Mouse (Mus musculus): Measurements from ENCODE around the gene Stox2. TPM values are rescaled to one million over a fixed set of nuclear protein-coding genes. Genes with fewer than 3 reads are reported as not detected.

Gene Stox2
- total RNA-seq, 2 experiments from 2014 or later = not detected

GRCm38 (mm10) chr8:47411994-47412695, 34.0 kb downstream of the Stox2 start:
- no peak for ATAC-seq (replicated peaks; ENCODE audit: low FRiP score, poor library complexity, severe bottlenecking)

- no peak for ATAC-seq (replicated peaks; ENCODE audit: low FRiP score, poor library complexity, severe bottlenecking)
These were observed 34.8 kb downstream of the Stox2 start for GRCm38 (mm10) chr8:47411321-47411720.

- ATAC-seq (replicated peaks; ENCODE audit: low FRiP score, poor library complexity, severe bottlenecking) = no peak
These were observed 37.1 kb downstream of the Stox2 start for GRCm38 (mm10) chr8:47409061-47409460.

- ATAC-seq (replicated peaks; ENCODE audit: low FRiP score, poor library complexity, severe bottlenecking) = no peak
These were observed 41.3 kb downstream of the Stox2 start for GRCm38 (mm10) chr8:47404852-47405251.

- no peak for ATAC-seq (replicated peaks; ENCODE audit: low FRiP score, poor library complexity, severe bottlenecking)
These were observed 53.2 kb downstream of the Stox2 start for GRCm38 (mm10) chr8:47392927-47393326.

- ATAC-seq (replicated peaks; ENCODE audit: low FRiP score, poor library complexity, severe bottlenecking) = no peak
These were observed 53.9 kb downstream of the Stox2 start for GRCm38 (mm10) chr8:47392290-47392689.

- no peak for ATAC-seq (replicated peaks; ENCODE audit: low FRiP score, poor library complexity, severe bottlenecking)
These were observed 54.3 kb downstream of the Stox2 start for GRCm38 (mm10) chr8:47391844-47392243.

GRCm38 (mm10) chr8:47389430-47389829, 56.7 kb downstream of the Stox2 start:
- no peak for ATAC-seq (replicated peaks; ENCODE audit: low FRiP score, poor library complexity, severe bottlenecking)

- no peak for ATAC-seq (replicated peaks; ENCODE audit: low FRiP score, poor library complexity, severe bottlenecking)
These were observed 58.0 kb downstream of the Stox2 start for GRCm38 (mm10) chr8:47388171-47388570.

- ATAC-seq (replicated peaks; ENCODE audit: low FRiP score, poor library complexity, severe bottlenecking) = no peak
These were observed 60.4 kb downstream of the Stox2 start for GRCm38 (mm10) chr8:47385810-47386209.

- no peak for ATAC-seq (replicated peaks; ENCODE audit: low FRiP score, poor library complexity, severe bottlenecking)
These were observed 62.0 kb downstream of the Stox2 start for GRCm38 (mm10) chr8:47384151-47384550.

GRCm38 (mm10) chr8:47383632-47384031, 62.5 kb downstream of the Stox2 start:
- no peak for ATAC-seq (replicated peaks; ENCODE audit: low FRiP score, poor library complexity, severe bottlenecking)

GRCm38 (mm10) chr8:47381216-47381615, 64.9 kb downstream of the Stox2 start:
- no peak for ATAC-seq (replicated peaks; ENCODE audit: low FRiP score, poor library complexity, severe bottlenecking)

GRCm38 (mm10) chr8:47380725-47381124, 65.4 kb downstream of the Stox2 start:
- no peak for ATAC-seq (replicated peaks; ENCODE audit: low FRiP score, poor library complexity, severe bottlenecking)

- no peak for ATAC-seq (replicated peaks; ENCODE audit: low FRiP score, poor library complexity, severe bottlenecking)
These were observed 66.1 kb downstream of the Stox2 start for GRCm38 (mm10) chr8:47380075-47380474.

GRCm38 (mm10) chr8:47376651-47377050, 69.5 kb downstream of the Stox2 start:
- no peak for ATAC-seq (replicated peaks; ENCODE audit: low FRiP score, poor library complexity, severe bottlenecking)

- ATAC-seq (replicated peaks; ENCODE audit: low FRiP score, poor library complexity, severe bottlenecking) = no peak
These were observed 72.4 kb downstream of the Stox2 start for GRCm38 (mm10) chr8:47373757-47374156.

GRCm38 (mm10) chr8:47371539-47371938, 74.6 kb downstream of the Stox2 start:
- no peak for ATAC-seq (replicated peaks; ENCODE audit: low FRiP score, poor library complexity, severe bottlenecking)

- no peak for ATAC-seq (replicated peaks; ENCODE audit: low FRiP score, poor library complexity, severe bottlenecking)
These were observed 75.1 kb downstream of the Stox2 start for GRCm38 (mm10) chr8:47371081-47371480.

- no peak for ATAC-seq (replicated peaks; ENCODE audit: low FRiP score, poor library complexity, severe bottlenecking)
These were observed 75.6 kb downstream of the Stox2 start for GRCm38 (mm10) chr8:47370421-47371080.

GRCm38 (mm10) chr8:47369949-47370348, 76.2 kb downstream of the Stox2 start:
- ATAC-seq (replicated peaks; ENCODE audit: low FRiP score, poor library complexity, severe bottlenecking) = no peak
